Mouse (Mus musculus): ENCODE data around the gene Dhcr24.

DNA sequence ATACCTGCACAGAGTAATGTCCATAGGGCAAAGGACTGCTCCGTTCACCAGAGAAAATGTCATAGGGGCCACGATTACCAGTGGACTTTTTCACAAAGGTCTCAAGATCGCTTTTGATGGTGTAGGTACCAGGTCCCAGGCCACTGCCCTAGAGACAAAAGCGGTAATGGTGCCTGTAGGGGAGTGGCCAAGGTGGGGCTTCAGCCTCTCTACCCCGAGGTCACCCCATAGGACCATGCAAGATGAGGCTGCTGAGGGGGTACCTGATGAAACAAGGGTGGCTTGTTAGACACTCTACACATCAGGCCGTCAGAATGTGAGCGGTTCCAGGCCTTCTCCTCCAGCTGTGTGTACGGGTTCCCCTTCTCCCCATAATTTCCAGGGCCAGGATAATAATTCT lies 52.3 kb downstream of the Dhcr24 start:
- TF ChIP-seq CTCF (IDR thresholded peaks at IDR 0.05; ENCODE audit: borderline replicate concordance, insufficient read depth, low read depth, low read length) (no peak), POLR2A (IDR thresholded peaks at IDR 0.05; ENCODE audit: borderline replicate concordance, insufficient read depth, low read length) (no peak)
